Mouse (Mus musculus) embryonic facial prominence, embryonic 14.5 days (tissue): ENCODE measurements around the gene Gm9903. TPM values are rescaled to one million over a fixed set of nuclear protein-coding genes. Genes with fewer than 3 reads are reported as not detected.

Source experiments
- ATAC-seq: fragments of 200-750 bp; cut with Nextera tagmentation; 2 replicates; pipeline ENCODE4 v1.8.0; 2017; ENCODE audit warnings: low read depth, moderate number of reproducible peaks, moderate TSS enrichment
- DNase-seq: peaks from one replicate; pipeline ENCODE4 v3.0.0-alpha.2; 2015; ENCODE audit warnings: low spot score
- H3K27ac ChIP-seq: fragments of 300-500 bp; sonication (generic); replicated peaks from 2 replicates; pipeline ENCODE4 v1.5.1; 2014; ENCODE audit warnings: low read depth, mild to moderate bottlenecking, low read length, moderate library complexity
- H3K27me3 ChIP-seq: fragments of 300-500 bp; sonication (generic); replicated peaks from 2 replicates; pipeline ENCODE4 v1.6.1; 2014; ENCODE audit warnings: low read length; ENCODE audit not compliant: control insufficient read depth, insufficient read depth
- H3K36me3 ChIP-seq: fragments of 300-500 bp; sonication (generic); 2 replicates; pipeline ENCODE4 v1.6.1; 2014; ENCODE audit warnings: low read length, mixed read lengths; ENCODE audit not compliant: control insufficient read depth, insufficient read depth
- H3K4me1 ChIP-seq: fragments of 300-500 bp; sonication (generic); 2 replicates; pipeline ENCODE4 v1.6.1; 2014; ENCODE audit warnings: antibody characterized with exemption, low read length; ENCODE audit not compliant: control insufficient read depth, insufficient read depth
- H3K4me2 ChIP-seq: fragments of 300-500 bp; sonication (generic); 2 replicates; pipeline ENCODE4 v1.6.1; 2014; ENCODE audit warnings: low read depth, mild to moderate bottlenecking, low read length, moderate library complexity, mixed read lengths
- H3K4me3 ChIP-seq: fragments of 300-500 bp; sonication (generic); 2 replicates; pipeline ENCODE4 v1.5.1; 2014; ENCODE audit warnings: low read depth, mild to moderate bottlenecking, low read length
- H3K9ac ChIP-seq: fragments of 300-500 bp; sonication (generic); 2 replicates; pipeline ENCODE4 v1.6.1; 2014; ENCODE audit warnings: low read depth, mild to moderate bottlenecking, low read length, moderate library complexity, mixed read lengths
- H3K9me3 ChIP-seq: fragments of 300-500 bp; sonication (generic); 2 replicates; pipeline ENCODE4 v1.6.1; 2016; ENCODE audit warnings: low read length; ENCODE audit not compliant: control insufficient read depth
- whole genome bisulfite sequencing: fragments of 180-500 bp; shearing (Covaris S2); extraction: QIAGEN DNeasy Blood & Tissue Kit; methylation state at CpG from one replicate; pipeline ENCODE4 v1.1.7; 2014; 5-methylcytosine and 5-hydroxymethylcytosine counted together
- polyA plus RNA-seq: library from polyadenylated mRNA; unstranded; fragments of >200 nt; fragmentation: Nextera tagmentation; extraction: Ambion mirVana; gene quantifications from 2 replicates; pipeline ENCODE4 v1.2.1, GENCODE M21; 2014

Gm9903 gene
- polyA plus RNA-seq, 1 experiment from 2014 or later: 0.60 TPM

DNA sequence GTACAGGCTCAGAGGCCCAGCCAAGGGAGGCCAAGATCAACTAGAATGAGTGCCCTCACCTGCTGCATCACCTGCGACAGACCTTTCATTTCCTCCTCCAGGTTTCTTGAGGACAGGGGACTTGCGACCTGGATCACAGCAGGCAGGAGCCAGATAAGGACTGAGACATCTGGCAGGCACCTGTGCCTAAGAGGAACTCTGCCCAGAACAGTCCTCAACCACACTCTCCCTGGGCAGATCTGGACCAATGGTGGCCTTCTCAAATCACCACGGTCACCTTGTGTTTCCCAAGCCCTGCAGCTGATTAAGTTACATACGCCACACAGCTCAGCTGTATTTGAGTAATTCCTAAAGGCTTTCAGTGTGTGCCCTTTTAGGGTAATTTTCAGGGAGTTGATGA is 890 bp downstream of the Gm9903 start:
- H3K9ac ChIP-seq: no peak overlapping the region
- peak overlapping the region; percentile 84 for H3K4me2 ChIP-seq
- no peaks in the 10 kb centered on the region for H3K27me3 ChIP-seq
- peak overlapping the region; percentile 83 for H3K4me3 ChIP-seq
- H3K27ac ChIP-seq: peak overlapping the region; percentile 84; the same call in 1 of the 2 replicates
- H3K9me3 ChIP-seq: no peaks in the 10 kb centered on the region
- 35% methylated on average over 4 of the region's 4 CpGs for WGBS
- ATAC-seq: no peak
- peak; percentile 6 for DNase-seq
- H3K4me1 ChIP-seq: peaks cover 16% of the 10 kb centered on the region
- H3K36me3 ChIP-seq: 0 out of 2 replicates have a peak, but pooled peaks cover 5% of the 10 kb centered on the region

DNA sequence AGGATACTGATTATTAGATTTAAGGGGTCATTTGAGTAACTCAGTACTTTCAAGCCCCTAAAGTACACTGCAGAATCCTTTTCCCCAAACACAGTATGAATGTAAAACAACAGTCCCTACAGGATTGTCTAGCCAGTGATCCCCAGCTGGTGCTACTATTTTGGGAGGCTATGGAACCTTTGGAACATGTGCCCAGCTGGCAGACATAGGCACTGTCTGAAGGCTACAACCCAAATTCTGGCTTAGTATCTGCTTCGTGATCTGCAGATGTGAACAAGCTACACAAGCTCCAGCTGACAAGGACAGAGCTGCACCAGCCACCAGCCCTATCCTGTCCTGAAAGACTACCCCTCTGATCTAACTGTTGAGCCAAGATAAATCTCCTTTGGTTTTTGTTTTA is 2.8 kb downstream of the Gm9903 start:
- peaks cover 16% of the 10 kb centered on the region for H3K4me1 ChIP-seq
- H3K4me2 ChIP-seq: no peak overlapping the region
- ATAC-seq (no peak), DNase-seq (no peak)
- no peaks in the 10 kb centered on the region for H3K9me3 ChIP-seq
- no peaks in the 10 kb centered on the region for H3K27me3 ChIP-seq
- WGBS: 76% methylated on average over 1 of the region's 1 CpGs
- H3K27ac ChIP-seq: no peak overlapping the region
- no peak overlapping the region for H3K4me3 ChIP-seq
- H3K9ac ChIP-seq: no peak overlapping the region
- peaks cover 10% of the 10 kb centered on the region; the same call in 1 of the 2 replicates for H3K36me3 ChIP-seq

DNA sequence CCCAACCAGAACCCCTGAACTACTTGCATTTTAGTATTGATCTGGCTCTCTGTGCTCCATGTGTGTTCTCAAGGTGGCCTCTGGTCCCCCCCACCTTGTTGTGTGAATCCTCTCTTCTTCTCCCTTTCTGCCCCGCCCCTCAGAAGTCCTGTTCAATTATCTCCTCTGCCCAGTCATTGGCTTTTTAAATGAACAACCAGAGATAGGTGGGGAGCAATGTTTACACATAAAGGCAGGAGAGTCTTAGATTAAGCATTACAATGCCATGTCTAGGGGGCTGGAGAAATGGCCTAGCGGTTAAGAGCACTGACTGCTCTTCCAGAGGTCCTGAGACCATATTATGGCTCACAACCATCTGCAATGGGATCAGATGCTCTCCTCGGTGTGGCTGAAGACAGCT is 5.6 kb downstream of the Gm9903 start:
- no peak for DNase-seq
- H3K9me3 ChIP-seq: no peaks in the 10 kb centered on the region
- no peak for ATAC-seq
- 89% methylated on average over 3 of the region's 3 CpGs for WGBS
- no peak overlapping the region for H3K4me2 ChIP-seq
- H3K9ac ChIP-seq: no peak overlapping the region
- H3K27ac ChIP-seq: no peak overlapping the region
- H3K4me1 ChIP-seq: peaks cover 5% of the 10 kb centered on the region
- no peak overlapping the region for H3K4me3 ChIP-seq
- H3K27me3 ChIP-seq: no peaks in the 10 kb centered on the region
- H3K36me3 ChIP-seq: peaks cover 27% of the 10 kb centered on the region

DNA sequence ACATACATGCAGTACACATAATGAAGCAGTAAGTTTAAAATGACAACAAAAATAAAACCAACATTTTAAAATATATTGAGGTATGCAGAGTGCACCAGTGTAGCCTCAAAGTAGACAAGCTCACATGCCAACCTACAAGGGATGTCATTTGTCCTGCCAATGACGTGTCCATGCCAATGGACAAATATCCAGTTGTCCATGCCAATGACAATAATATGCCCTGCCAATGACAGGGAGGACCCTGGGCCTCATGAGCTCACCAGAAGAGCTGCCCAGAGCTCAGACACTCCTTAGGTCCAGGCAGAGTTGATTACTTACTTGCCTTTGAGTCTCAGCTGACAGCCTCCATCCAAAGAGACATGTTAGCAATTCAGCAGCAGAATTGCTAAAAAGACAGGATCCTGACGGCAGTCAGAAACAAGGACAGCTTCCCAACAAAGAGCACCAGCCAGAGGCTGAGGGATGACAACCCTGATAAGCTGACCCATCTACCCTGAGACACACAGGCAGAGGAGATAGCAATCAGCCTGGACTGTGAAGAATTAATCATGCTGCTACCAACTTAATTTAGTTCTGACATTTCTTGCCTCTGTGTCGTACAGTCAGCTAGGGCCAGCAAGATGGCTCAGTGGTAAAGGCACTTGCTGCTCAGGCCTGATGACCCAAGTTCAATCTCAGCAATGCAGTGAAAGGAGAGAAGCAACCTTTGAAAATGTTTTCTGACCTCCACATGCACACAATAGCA is 8.1 kb downstream of the Gm9903 start:
- ATAC-seq (no peak), DNase-seq (no peak)
- Histone ChIP-seq H3K27ac (no peak overlapping the region), H3K9me3 (no peaks in the 10 kb centered on the region), H3K27me3 (no peaks in the 10 kb centered on the region), H3K4me2 (no peak overlapping the region), H3K4me3 (no peak overlapping the region), H3K9ac (no peak overlapping the region), H3K4me1 (no peaks in the 10 kb centered on the region), H3K36me3 (peaks cover 51% of the 10 kb centered on the region)
- 81% methylated on average over 3 of the region's 3 CpGs for WGBS

DNA sequence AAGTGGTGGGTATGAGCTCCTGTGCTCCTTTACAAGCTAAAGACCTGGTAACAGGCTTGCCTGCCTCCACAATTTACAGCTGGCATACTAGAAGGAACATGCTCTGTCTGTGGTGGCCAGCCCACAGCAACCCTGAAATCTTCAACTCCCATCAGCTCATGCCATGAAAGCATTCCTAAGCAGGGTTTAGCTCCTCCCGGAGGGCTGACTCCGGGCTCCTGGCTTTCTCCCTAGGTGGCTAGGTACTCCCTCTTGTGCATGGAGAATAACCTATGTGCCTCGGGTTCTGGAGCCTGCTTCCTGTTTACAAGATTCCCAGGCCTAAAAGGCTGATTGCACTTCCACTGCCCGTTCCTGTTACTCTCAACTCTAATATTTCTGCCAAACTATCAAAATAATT is 9.1 kb downstream of the Gm9903 start:
- Histone ChIP-seq H3K4me3 (no peak overlapping the region), H3K27ac (no peak overlapping the region), H3K36me3 (peaks cover 62% of the 10 kb centered on the region), H3K4me1 (no peaks in the 10 kb centered on the region), H3K9me3 (no peaks in the 10 kb centered on the region), H3K9ac (no peak overlapping the region), H3K27me3 (no peaks in the 10 kb centered on the region), H3K4me2 (no peak overlapping the region)
- DNase-seq (no peak), ATAC-seq (peak; percentile 22; the same call in 1 of the 2 replicates)
- WGBS: 59% methylated on average over 4 of the region's 4 CpGs

DNA sequence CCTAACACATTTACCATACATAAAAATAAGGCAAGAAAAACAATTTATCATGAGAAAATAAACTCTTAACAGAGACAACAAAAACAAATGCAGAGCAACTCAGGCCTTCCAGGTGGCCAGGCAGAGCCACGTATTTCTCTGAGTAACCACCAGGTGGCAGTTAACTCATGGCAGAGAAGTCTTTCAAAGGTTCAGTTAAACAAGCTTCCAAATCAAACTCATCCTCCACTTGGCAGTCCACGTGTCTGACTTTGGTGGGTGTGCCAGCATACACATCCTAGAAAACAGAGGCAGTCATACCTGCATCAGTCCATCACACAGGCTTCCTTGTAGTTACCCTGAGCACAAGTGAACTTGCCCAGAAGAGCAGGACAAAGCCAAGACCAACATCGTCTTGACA is 10.9 kb downstream of the Gm9903 start:
- no peaks in the 10 kb centered on the region for H3K4me1 ChIP-seq
- peak; percentile 66 for DNase-seq
- H3K36me3 ChIP-seq: peaks cover 74% of the 10 kb centered on the region
- H3K9ac ChIP-seq: no peak overlapping the region
- WGBS: 35% methylated on average over 3 of the region's 3 CpGs
- ATAC-seq: no peak
- no peak overlapping the region for H3K27ac ChIP-seq
- no peak overlapping the region for H3K4me2 ChIP-seq
- H3K27me3 ChIP-seq: no peaks in the 10 kb centered on the region
- no peaks in the 10 kb centered on the region for H3K9me3 ChIP-seq
- no peak overlapping the region for H3K4me3 ChIP-seq

DNA sequence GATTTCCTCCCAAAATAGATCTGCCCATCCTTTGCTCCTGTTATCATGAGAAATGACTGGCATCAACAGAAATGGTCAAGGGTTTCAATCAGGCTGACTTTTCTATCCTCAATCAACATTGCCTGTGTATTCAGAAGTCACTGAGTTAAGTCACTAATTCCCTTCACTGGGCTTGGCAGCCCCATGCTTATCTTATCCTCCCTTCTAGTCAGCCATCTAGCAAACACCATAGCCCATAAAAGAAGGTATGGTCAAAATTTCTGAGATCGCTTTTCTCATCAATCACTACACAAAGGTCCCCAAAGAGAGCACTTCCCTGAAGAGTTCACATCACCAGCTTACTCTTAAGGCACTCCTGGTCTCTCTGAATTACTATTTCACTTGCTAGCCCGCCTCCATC is 21.3 kb downstream of the Gm9903 start:
- H3K4me2 ChIP-seq: peak overlapping the region; percentile 71
- H3K4me1 ChIP-seq: peaks cover 14% of the 10 kb centered on the region
- DNase-seq (no peak), ATAC-seq (no peak)
- H3K27ac ChIP-seq: peak overlapping the region; percentile 96; the same call in 1 of the 2 replicates
- H3K36me3 ChIP-seq: peaks cover 69% of the 10 kb centered on the region
- no peaks in the 10 kb centered on the region for H3K9me3 ChIP-seq
- peak overlapping the region; percentile 88 for H3K9ac ChIP-seq
- WGBS: 15% methylated on average over 2 of the region's 2 CpGs
- no peaks in the 10 kb centered on the region for H3K27me3 ChIP-seq
- H3K4me3 ChIP-seq: peak overlapping the region; percentile 78

DNA sequence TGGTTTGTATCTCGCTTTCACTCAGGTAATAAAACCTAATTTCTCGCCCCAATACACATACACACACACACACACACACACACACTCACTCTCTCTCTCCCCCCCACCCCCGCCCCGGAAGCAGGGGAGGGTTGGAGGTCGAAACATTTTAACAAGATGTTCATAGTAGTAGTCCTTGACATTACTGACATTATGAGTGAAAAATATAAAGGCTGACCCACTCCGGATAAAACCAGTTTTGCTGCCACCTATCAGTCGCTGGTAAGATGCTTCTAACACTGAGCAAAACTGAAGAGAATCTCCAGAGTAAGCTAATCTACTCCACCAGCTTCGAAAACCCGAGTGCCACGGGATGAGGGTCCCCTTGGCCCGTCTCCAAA is 21.8 kb downstream of the Gm9903 start:
- 1% methylated on average over 11 of the region's 11 CpGs for WGBS
- Histone ChIP-seq H3K4me2 (peak overlapping the region; percentile 71), H3K9ac (peak overlapping the region; percentile 88), H3K4me3 (peak overlapping the region; percentile 78), H3K9me3 (no peaks in the 10 kb centered on the region), H3K27ac (peak overlapping the region; percentile 96), H3K27me3 (no peaks in the 10 kb centered on the region), H3K36me3 (peaks cover 64% of the 10 kb centered on the region), H3K4me1 (peaks cover 17% of the 10 kb centered on the region)
- ATAC-seq: no peak
- DNase-seq: no peak
